Mouse (Mus musculus) neural tube, postnatal 0 days (tissue): ENCODE data around the gene Lysmd1. TPM values are rescaled to one million over a fixed set of nuclear protein-coding genes. Genes with fewer than 3 reads are reported as not detected.

Source experiments
- microRNA-seq: library from miRNA; unstranded; fragments of <30 nt; microRNA quantifications from one replicate; pipeline ENCODE4, GENCODE M21; 2016
- polyA plus RNA-seq: library from polyadenylated mRNA; unstranded; fragments of >200 nt; fragmentation: Nextera tagmentation; extraction: Ambion mirVana; gene quantifications from 2 replicates; pipeline ENCODE4 v1.2.1, GENCODE M21; 2015

Lysmd1 gene
- 41.0 and 41.2 TPM in 2 replicates for polyA plus RNA-seq

GRCm38 (mm10) chr3:95133680-95134101 lies at the start of gene Lysmd1, which contains the start of gene Scnm1:
Lysmd1 (plus strand) TSS chr3:95134088.
Scnm1 (minus strand) TSS chr3:95134011.

GRCm38 (mm10) chr3:95106338-95107117 lies 27.4 kb upstream of the Lysmd1 start, which contains the start of gene Pip5k1a:
Pip5k1a (minus strand) TSS chr3:95106930.

DNA sequence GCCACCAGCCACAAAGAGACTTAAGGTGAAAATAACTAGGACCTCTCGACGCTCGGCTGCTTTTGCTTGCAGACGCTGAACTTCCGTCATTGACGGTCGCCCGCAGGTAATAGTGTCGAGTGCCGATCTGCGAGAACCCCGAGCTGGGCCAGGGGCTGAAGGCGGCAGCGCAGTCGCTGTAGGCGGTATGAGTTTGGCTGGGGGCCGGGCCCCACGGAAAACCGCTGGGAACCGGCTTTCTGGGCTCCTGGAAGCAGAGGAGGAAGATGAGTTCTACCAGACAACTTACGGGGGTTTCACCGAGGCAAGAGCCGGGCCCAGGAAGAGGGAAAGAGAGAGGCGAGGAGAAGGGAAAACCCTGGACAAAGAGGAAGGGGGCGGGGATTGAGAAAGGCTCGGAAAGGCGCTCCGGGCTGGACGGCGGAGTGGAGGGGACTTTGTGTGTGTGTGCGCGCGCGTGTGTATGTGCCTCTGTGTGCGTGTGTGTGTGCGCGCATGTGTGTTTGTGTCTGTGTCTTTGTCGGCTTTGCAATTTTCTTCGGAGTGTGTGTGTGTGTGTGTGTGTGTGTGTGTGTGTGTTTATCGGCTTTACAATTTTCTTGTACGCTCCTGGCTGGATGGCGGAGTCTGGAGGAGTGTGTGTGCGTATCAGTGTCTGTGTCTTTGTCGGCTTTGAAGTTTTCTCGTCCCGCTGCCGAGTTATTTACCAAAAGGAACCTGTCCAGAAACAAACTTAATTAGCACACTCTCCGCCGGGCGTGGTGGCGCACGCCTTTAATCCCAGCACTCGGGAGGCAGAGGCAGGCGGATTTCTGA lies 22.8 kb upstream of the Lysmd1 start, which contains the start of gene Vps72:
Gene Vps72, plus strand, starts transcription at position 112 of the 816 bp plus-strand sequence.

DNA sequence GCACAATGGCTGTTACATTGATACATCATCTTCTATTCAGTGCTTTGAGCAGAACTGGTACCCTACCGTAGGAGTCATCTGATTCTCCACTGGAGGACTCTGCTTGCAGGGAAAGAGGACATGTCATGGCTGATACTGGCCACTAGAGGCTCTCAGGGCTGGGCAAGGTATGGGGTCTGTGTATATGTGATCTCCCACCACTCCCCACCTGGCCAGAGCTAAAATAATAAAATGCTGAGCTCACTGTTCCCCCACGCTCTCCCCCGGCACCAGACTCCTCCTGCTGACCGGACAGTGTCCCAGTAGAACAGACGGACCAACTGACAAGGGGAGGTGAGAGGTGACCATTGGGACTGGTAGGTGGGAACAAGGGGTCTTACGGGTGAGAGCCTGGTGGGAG lies 9.6 kb upstream of the Lysmd1 start, which contains the start of gene Tmod4:
Gene Tmod4, plus strand, starts transcription at position 231 of the 400 bp plus-strand sequence.

DNA sequence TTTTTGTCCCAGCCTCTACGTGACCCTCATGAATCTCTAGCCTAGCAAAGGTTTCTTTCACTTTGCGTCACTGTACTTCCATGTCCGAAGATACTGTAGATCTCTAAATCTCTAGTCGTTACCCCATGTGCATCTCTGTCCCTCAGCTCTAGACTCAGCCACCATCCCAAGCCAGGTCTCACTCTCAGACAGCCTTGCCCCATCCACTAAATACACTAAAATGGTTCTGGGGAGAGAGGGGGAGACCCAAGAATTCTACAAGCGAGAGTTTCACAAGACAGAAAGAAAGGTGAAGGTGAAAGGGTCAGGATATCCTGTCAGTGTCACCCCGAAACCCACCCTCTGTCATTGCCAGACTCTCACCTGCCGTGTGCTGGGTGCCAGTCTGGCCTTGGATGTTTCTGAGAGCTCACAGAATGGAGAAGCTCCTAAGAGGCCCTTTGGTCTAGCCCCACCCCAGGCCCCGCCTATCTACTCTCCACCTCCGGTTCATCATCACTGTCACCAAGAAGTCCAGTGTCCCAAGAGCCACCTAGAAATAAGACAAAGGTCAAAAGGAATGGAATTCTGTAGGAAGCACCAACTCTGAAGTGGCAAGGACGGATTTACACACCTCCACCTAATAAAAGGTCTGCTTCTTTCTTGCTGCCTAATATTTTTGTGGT lies 8.2 kb downstream of the Lysmd1 start, which contains the start of gene Tnfaip8l2:
Gene Tnfaip8l2, minus strand, starts transcription at position 409 of the 665 bp plus-strand sequence.

GRCm38 (mm10) chr3:95159987-95160963 lies 26.4 kb downstream of the Lysmd1 start, which contains the start of gene Sema6c:
Sema6c (plus strand) TSS chr3:95160457.

Small RNA genes within 50 kb of the gene (microRNA-seq; reads per million reads assigned to microRNA genes)
- not detected for gene Mir8099-1

Other genes starting within 250 kb of the Lysmd1 start
- gene Psmb4, start 247.1 kb upstream of the Lysmd1 start, polyA plus RNA-seq, result 352 and 413 TPM in 2 replicates
- gene Selenbp1, start 201.0 kb upstream of the Lysmd1 start, polyA plus RNA-seq, result 22.5 and 24.6 TPM in 2 replicates
- gene Rfx5, start 180.0 kb upstream of the Lysmd1 start, polyA plus RNA-seq, result 6.8 and 7.1 TPM in 2 replicates
- gene Pi4kb, start 159.4 kb upstream of the Lysmd1 start, polyA plus RNA-seq, result 15.1 and 17.7 TPM in 2 replicates
- gene Zfp687, start 118.6 kb upstream of the Lysmd1 start, polyA plus RNA-seq, result 13.1 and 15.2 TPM in 2 replicates
- gene Psmd4, start 91.5 kb upstream of the Lysmd1 start, polyA plus RNA-seq, result 248 and 269 TPM in 2 replicates
- gene Pip5k1a, start 27.2 kb upstream of the Lysmd1 start, polyA plus RNA-seq, result 10.7 and 10.9 TPM in 2 replicates
- gene Vps72, start 23.1 kb upstream of the Lysmd1 start, polyA plus RNA-seq, result 89.2 and 101 TPM in 2 replicates
- gene Tmod4, start 9.6 kb upstream of the Lysmd1 start, polyA plus RNA-seq, result 0.50 and 0.79 TPM in 2 replicates
- 78.6 and 80.8 TPM in 2 replicates for gene Scnm1, start 77 bp upstream of the Lysmd1 start, polyA plus RNA-seq
- gene Tnfaip8l2, start 8.3 kb downstream of the Lysmd1 start, polyA plus RNA-seq, result 4.7 and 4.8 TPM in 2 replicates
- 14.0 and 15.0 TPM in 2 replicates for gene Sema6c, start 26.4 kb downstream of the Lysmd1 start, polyA plus RNA-seq
- gene Gabpb2, start 83.8 kb downstream of the Lysmd1 start, polyA plus RNA-seq, result 2.5 and 2.6 TPM in 2 replicates
- 53.0 and 55.2 TPM in 2 replicates for gene Cdc42se1, start 94.6 kb downstream of the Lysmd1 start, polyA plus RNA-seq
- 348 and 378 TPM in 2 replicates for gene Mllt11, start 98.1 kb downstream of the Lysmd1 start, polyA plus RNA-seq
- 0.22 TPM in 1 of 2 replicates, not detected in the other for gene Gm128, start 107.5 kb downstream of the Lysmd1 start, polyA plus RNA-seq
- gene Bnipl, start 117.1 kb downstream of the Lysmd1 start, polyA plus RNA-seq, result not detected in 2 replicates
- 31.0 and 32.1 TPM in 2 replicates for gene Mindy1, start 147.3 kb downstream of the Lysmd1 start, polyA plus RNA-seq
- gene Prune1, start 148.0 kb downstream of the Lysmd1 start, polyA plus RNA-seq, result 47.1 and 55.4 TPM in 2 replicates
- gene Anxa9, start 173.1 kb downstream of the Lysmd1 start, polyA plus RNA-seq, result 0.28 TPM in 2 replicates
- gene Cers2, start 180.7 kb downstream of the Lysmd1 start, polyA plus RNA-seq, result 84.8 and 88.4 TPM in 2 replicates
- gene Setdb1, start 223.1 kb downstream of the Lysmd1 start, polyA plus RNA-seq, result 22.5 and 24.6 TPM in 2 replicates